Mouse (Mus musculus): ENCODE measurements around the gene Ms4a15. TPM values are rescaled to one million over a fixed set of nuclear protein-coding genes. Genes with fewer than 3 reads are reported as not detected.

The Ms4a15 gene
- 1.8 and 2.3 TPM in 2 replicates for polyA plus RNA-seq (2012; rRNA removed)

- no peaks in the 10 kb centered on the region for H3K4me1 ChIP-seq (ENCODE audit: control insufficient read depth, insufficient read depth, low read length)
- DNase-seq: no peak
- TF ChIP-seq CTCF (IDR thresholded peaks at IDR 0.05; ENCODE audit: insufficient read depth, low read length) (no peak), POLR2A (IDR thresholded peaks at IDR 0.05; ENCODE audit: borderline replicate concordance, extremely low read depth, low read depth, low read length) (no peak)
- H3K4me3 ChIP-seq (replicated peaks; ENCODE audit: extremely low read depth, low read depth, low read length): no peak within 1 kb of the TSS
- 83% methylated on average over 7 of the region's 7 CpGs for WGBS
Measured at GRCm38 (mm10) chr19:10993150-10993549, at the start of gene Ms4a15. Ms4a15 (minus strand) TSS chr19:10993250.

- Histone ChIP-seq H3K4me3 (replicated peaks; ENCODE audit: extremely low read depth, low read depth, low read length) (no peak overlapping the region), H3K4me1 (ENCODE audit: control insufficient read depth, insufficient read depth, low read length) (no peaks in the 10 kb centered on the region)
- TF ChIP-seq CTCF (IDR thresholded peaks at IDR 0.05; ENCODE audit: insufficient read depth, low read length): no peak
- TF ChIP-seq POLR2A (IDR thresholded peaks at IDR 0.05; ENCODE audit: borderline replicate concordance, extremely low read depth, low read depth, low read length): no peak
- DNase-seq: no peak
Measured at GRCm38 (mm10) chr19:11037570-11037969, 44.5 kb upstream of the Ms4a15 start.

- Histone ChIP-seq H3K4me3 (replicated peaks; ENCODE audit: extremely low read depth, low read depth, low read length) (no peak overlapping the region), H3K4me1 (ENCODE audit: control insufficient read depth, insufficient read depth, low read length) (no peaks in the 10 kb centered on the region)
- no peak for TF ChIP-seq POLR2A (IDR thresholded peaks at IDR 0.05; ENCODE audit: borderline replicate concordance, extremely low read depth, low read depth, low read length)
- TF ChIP-seq CTCF (IDR thresholded peaks at IDR 0.05; ENCODE audit: insufficient read depth, low read length): no peak
- DNase-seq: no peak
Measured at GRCm38 (mm10) chr19:11022382-11022781, 29.3 kb upstream of the Ms4a15 start.

GRCm38 (mm10) chr19:11017891-11018290, 24.8 kb upstream of the Ms4a15 start, which contains the start of gene Ms4a18:
Ms4a18 (minus strand) TSS chr19:11018031.
- Histone ChIP-seq H3K4me1 (ENCODE audit: control insufficient read depth, insufficient read depth, low read length) (no peaks in the 10 kb centered on the region), H3K4me3 (replicated peaks; ENCODE audit: extremely low read depth, low read depth, low read length) (no peak within 1 kb of the TSS)
- TF ChIP-seq CTCF (IDR thresholded peaks at IDR 0.05; ENCODE audit: insufficient read depth, low read length): no peak
- TF ChIP-seq POLR2A (IDR thresholded peaks at IDR 0.05; ENCODE audit: borderline replicate concordance, extremely low read depth, low read depth, low read length): no peak
- DNase-seq: no peak
- WGBS: 82% methylated on average over 3 of the region's 3 CpGs

- WGBS: 56% methylated on average over 2 of the region's 2 CpGs
- TF ChIP-seq CTCF (IDR thresholded peaks at IDR 0.05; ENCODE audit: insufficient read depth, low read length) (no peak), POLR2A (IDR thresholded peaks at IDR 0.05; ENCODE audit: borderline replicate concordance, extremely low read depth, low read depth, low read length) (no peak)
- Histone ChIP-seq H3K4me3 (replicated peaks; ENCODE audit: extremely low read depth, low read depth, low read length) (no peak overlapping the region), H3K4me1 (ENCODE audit: control insufficient read depth, insufficient read depth, low read length) (no peaks in the 10 kb centered on the region)
- no peak for DNase-seq
Measured at GRCm38 (mm10) chr19:11017251-11017650, 24.2 kb upstream of the Ms4a15 start.

GRCm38 (mm10) chr19:11015998-11016397, 22.9 kb upstream of the Ms4a15 start:
- Histone ChIP-seq H3K4me3 (replicated peaks; ENCODE audit: extremely low read depth, low read depth, low read length) (no peak overlapping the region), H3K4me1 (ENCODE audit: control insufficient read depth, insufficient read depth, low read length) (no peaks in the 10 kb centered on the region)
- no peak for DNase-seq
- 77% methylated on average over 1 of the region's 1 CpGs for WGBS
- no peak for TF ChIP-seq CTCF (IDR thresholded peaks at IDR 0.05; ENCODE audit: insufficient read depth, low read length)
- no peak for TF ChIP-seq POLR2A (IDR thresholded peaks at IDR 0.05; ENCODE audit: borderline replicate concordance, extremely low read depth, low read depth, low read length)

- no peak for TF ChIP-seq POLR2A (IDR thresholded peaks at IDR 0.05; ENCODE audit: borderline replicate concordance, extremely low read depth, low read depth, low read length)
- no peak for TF ChIP-seq CTCF (IDR thresholded peaks at IDR 0.05; ENCODE audit: insufficient read depth, low read length)
- DNase-seq: no peak
- no peaks in the 10 kb centered on the region for H3K4me1 ChIP-seq (ENCODE audit: control insufficient read depth, insufficient read depth, low read length)
- H3K4me3 ChIP-seq (replicated peaks; ENCODE audit: extremely low read depth, low read depth, low read length): no peak overlapping the region
Measured at GRCm38 (mm10) chr19:11015468-11015867, 22.4 kb upstream of the Ms4a15 start.

- DNase-seq: no peak
- Histone ChIP-seq H3K4me1 (ENCODE audit: control insufficient read depth, insufficient read depth, low read length) (no peaks in the 10 kb centered on the region), H3K4me3 (replicated peaks; ENCODE audit: extremely low read depth, low read depth, low read length) (no peak overlapping the region)
- TF ChIP-seq CTCF (IDR thresholded peaks at IDR 0.05; ENCODE audit: insufficient read depth, low read length): no peak
- no peak for TF ChIP-seq POLR2A (IDR thresholded peaks at IDR 0.05; ENCODE audit: borderline replicate concordance, extremely low read depth, low read depth, low read length)
Measured at GRCm38 (mm10) chr19:10991911-10992310, 1.1 kb downstream of the Ms4a15 start.

- no peak for TF ChIP-seq POLR2A (IDR thresholded peaks at IDR 0.05; ENCODE audit: borderline replicate concordance, extremely low read depth, low read depth, low read length)
- TF ChIP-seq CTCF (IDR thresholded peaks at IDR 0.05; ENCODE audit: insufficient read depth, low read length): no peak
- no peak for DNase-seq
- H3K4me3 ChIP-seq (replicated peaks; ENCODE audit: extremely low read depth, low read depth, low read length): no peak overlapping the region
- H3K4me1 ChIP-seq (ENCODE audit: control insufficient read depth, insufficient read depth, low read length): no peaks in the 10 kb centered on the region
- WGBS: 23% methylated on average over 1 of the region's 1 CpGs
Measured at GRCm38 (mm10) chr19:10990751-10991150, 2.3 kb downstream of the Ms4a15 start.

- no peaks in the 10 kb centered on the region for H3K4me1 ChIP-seq (ENCODE audit: control insufficient read depth, insufficient read depth, low read length)
- WGBS: 94% methylated on average over 1 of the region's 1 CpGs
- DNase-seq: no peak
- TF ChIP-seq CTCF (IDR thresholded peaks at IDR 0.05; ENCODE audit: insufficient read depth, low read length): no peak
- H3K4me3 ChIP-seq (replicated peaks; ENCODE audit: extremely low read depth, low read depth, low read length): no peak overlapping the region
Measured at GRCm38 (mm10) chr19:10988563-10988962, 4.5 kb downstream of the Ms4a15 start.

- Histone ChIP-seq H3K4me1 (ENCODE audit: control insufficient read depth, insufficient read depth, low read length) (no peaks in the 10 kb centered on the region), H3K4me3 (replicated peaks; ENCODE audit: extremely low read depth, low read depth, low read length) (no peak overlapping the region)
- 84% methylated on average over 4 of the region's 4 CpGs for whole genome bisulfite sequencing
- DNase-seq: no peak
- TF ChIP-seq CTCF (IDR thresholded peaks at IDR 0.05; ENCODE audit: insufficient read depth, low read length): no peak
- no peak for TF ChIP-seq POLR2A (IDR thresholded peaks at IDR 0.05; ENCODE audit: borderline replicate concordance, extremely low read depth, low read depth, low read length)
Measured at GRCm38 (mm10) chr19:10985889-10986288, 7.2 kb downstream of the Ms4a15 start.

All from lung, adult 2 months (tissue).